Mouse (Mus musculus) midbrain, embryonic 16.5 days (tissue): ENCODE results near the gene Zbtb5. TPM values are rescaled to one million over a fixed set of nuclear protein-coding genes. Genes with fewer than 3 reads are reported as not detected.

Experiments used
- ATAC-seq: fragments of 200-750 bp; cut with Nextera tagmentation; 2 replicates; pipeline ENCODE4 v1.8.0; 2017; ENCODE audit warnings: moderate TSS enrichment
- H3K27ac ChIP-seq: fragments of 300-500 bp; sonication (generic); 2 replicates; pipeline ENCODE4 v1.5.1; 2014; ENCODE audit warnings: mild to moderate bottlenecking, low read length, mixed read lengths
- H3K27me3 ChIP-seq: fragments of 300-500 bp; sonication (generic); 2 replicates; pipeline ENCODE4 v1.6.1; 2014; ENCODE audit warnings: low read depth, low read length, mixed read lengths; ENCODE audit not compliant: control insufficient read depth, insufficient read depth
- H3K36me3 ChIP-seq: fragments of 300-500 bp; sonication (generic); 2 replicates; pipeline ENCODE4 v1.6.1; 2014; ENCODE audit warnings: mild to moderate bottlenecking, low read length, moderate library complexity, mixed read lengths; ENCODE audit not compliant: control insufficient read depth, insufficient read depth
- H3K4me1 ChIP-seq: fragments of 300-500 bp; sonication (generic); 2 replicates; pipeline ENCODE4 v1.6.1; 2014; ENCODE audit warnings: mild to moderate bottlenecking, low read length, mixed read lengths; ENCODE audit not compliant: control insufficient read depth, insufficient read depth
- H3K4me2 ChIP-seq: fragments of 300-500 bp; sonication (generic); 2 replicates; pipeline ENCODE4 v1.6.1; 2014; ENCODE audit warnings: mild to moderate bottlenecking, low read length, mixed read lengths
- H3K4me3 ChIP-seq: fragments of 300-500 bp; sonication (generic); 2 replicates; pipeline ENCODE4 v1.5.1; 2014; ENCODE audit warnings: low read depth, mild to moderate bottlenecking, low read length, moderate library complexity, mixed read lengths
- H3K9ac ChIP-seq: fragments of 300-500 bp; sonication (generic); 2 replicates; pipeline ENCODE4 v1.6.1; 2014; ENCODE audit warnings: low read depth, low read length, mixed read lengths
- H3K9me3 ChIP-seq: fragments of 300-500 bp; sonication (generic); replicated peaks from 2 replicates; pipeline ENCODE4 v1.6.1; 2014; ENCODE audit warnings: mild to moderate bottlenecking, low read length, mixed read lengths; ENCODE audit not compliant: control insufficient read depth, poor library complexity, severe bottlenecking
- WGBS: fragments of 180-500 bp; shearing (Covaris S2); extraction: QIAGEN DNeasy Blood & Tissue Kit; methylation state at CpG from one replicate; pipeline ENCODE4 v1.1.7; 2014; 5-methylcytosine and 5-hydroxymethylcytosine counted together
- polyA plus RNA-seq: library from polyadenylated mRNA; unstranded; fragments of >200 nt; fragmentation: Nextera tagmentation; extraction: Ambion mirVana; gene quantifications from 2 replicates; pipeline ENCODE4 v1.2.1, GENCODE M21; 2015

Gene Zbtb5
- polyA plus RNA-seq, 1 experiment from 2014 or later, result 44.5 TPM

- no peaks in the 10 kb centered on the region for H3K36me3 ChIP-seq
- 9% methylated on average over 3 of the region's 3 CpGs for WGBS
- H3K27me3 ChIP-seq, result no peaks in the 10 kb centered on the region
- no peak overlapping the region for H3K27ac ChIP-seq
- H3K4me1 ChIP-seq, result peaks cover 25% of the 10 kb centered on the region
- no peak for ATAC-seq
- no peaks in the 10 kb centered on the region for H3K9me3 ChIP-seq
- H3K4me3 ChIP-seq, result no peak overlapping the region
- no peak overlapping the region for H3K4me2 ChIP-seq
- H3K9ac ChIP-seq, result no peak overlapping the region
These were observed 3.4 kb upstream of the Zbtb5 start for GRCm38 (mm10) chr4:45015615-45016014.

- H3K27me3 ChIP-seq, result no peaks in the 10 kb centered on the region
- peak overlapping the region; percentile 60 for H3K9ac ChIP-seq
- H3K4me3 ChIP-seq, result peak overlapping the region; percentile 59
- H3K4me1 ChIP-seq, result peaks cover 24% of the 10 kb centered on the region
- H3K36me3 ChIP-seq, result no peaks in the 10 kb centered on the region
- no peak for ATAC-seq
- 6% methylated on average over 2 of the region's 2 CpGs for WGBS
- no peaks in the 10 kb centered on the region for H3K9me3 ChIP-seq
- H3K4me2 ChIP-seq, result peak overlapping the region; percentile 68
- H3K27ac ChIP-seq, result no peak overlapping the region; the same call in 1 of the 2 replicates
These were observed 1.3 kb upstream of the Zbtb5 start for GRCm38 (mm10) chr4:45013537-45013936.

- no peak for ATAC-seq
- Histone ChIP-seq H3K9me3 (no peaks in the 10 kb centered on the region), H3K4me3 (peak overlapping the region; percentile 59), H3K27me3 (no peaks in the 10 kb centered on the region), H3K27ac (peak overlapping the region; percentile 67), H3K9ac (peak overlapping the region; percentile 60), H3K4me2 (peak overlapping the region; percentile 68), H3K4me1 (peaks cover 24% of the 10 kb centered on the region), H3K36me3 (no peaks in the 10 kb centered on the region)
- WGBS, result 1% methylated on average over 13 of the region's 13 CpGs
These were observed 819 bp upstream of the Zbtb5 start for GRCm38 (mm10) chr4:45013031-45013431.

- peak overlapping the region; percentile 59 for H3K4me2 ChIP-seq
- no peaks in the 10 kb centered on the region for H3K9me3 ChIP-seq
- ATAC-seq, result peak; percentile 82
- no peaks in the 10 kb centered on the region for H3K36me3 ChIP-seq
- H3K27ac ChIP-seq, result peak overlapping the region; percentile 96
- no peaks in the 10 kb centered on the region for H3K27me3 ChIP-seq
- H3K4me3 ChIP-seq, result peak overlapping the region; percentile 70
- WGBS, result under 1% methylated on average over 31 of the region's 31 CpGs
- peaks cover 24% of the 10 kb centered on the region for H3K4me1 ChIP-seq
- H3K9ac ChIP-seq, result peak overlapping the region; percentile 88
These were observed 569 bp downstream of the Zbtb5 start for GRCm38 (mm10) chr4:45011581-45012104.

GRCm38 (mm10) chr4:45010806-45011415 is 1.3 kb downstream of the Zbtb5 start:
- H3K36me3 ChIP-seq, result no peaks in the 10 kb centered on the region
- WGBS, result 6% methylated on average over 11 of the region's 11 CpGs
- no peak for ATAC-seq
- H3K27me3 ChIP-seq, result no peaks in the 10 kb centered on the region
- peak overlapping the region; percentile 88 for H3K9ac ChIP-seq
- peak overlapping the region; percentile 96; the same call in 1 of the 2 replicates for H3K27ac ChIP-seq
- peaks cover 24% of the 10 kb centered on the region for H3K4me1 ChIP-seq
- H3K4me2 ChIP-seq, result peak overlapping the region; percentile 59
- peak overlapping the region; percentile 70 for H3K4me3 ChIP-seq
- H3K9me3 ChIP-seq, result no peaks in the 10 kb centered on the region

GRCm38 (mm10) chr4:45005452-45005851 is 6.8 kb downstream of the Zbtb5 start:
- Histone ChIP-seq H3K36me3 (no peaks in the 10 kb centered on the region), H3K9me3 (no peaks in the 10 kb centered on the region), H3K4me2 (no peak overlapping the region), H3K27me3 (no peaks in the 10 kb centered on the region), H3K27ac (no peak overlapping the region), H3K4me3 (no peak overlapping the region), H3K4me1 (peaks cover 10% of the 10 kb centered on the region), H3K9ac (no peak overlapping the region)
- ATAC-seq, result no peak
- 89% methylated on average over 3 of the region's 3 CpGs for WGBS

- no peak overlapping the region for H3K4me3 ChIP-seq
- H3K4me2 ChIP-seq, result no peak overlapping the region
- H3K9ac ChIP-seq, result no peak overlapping the region
- 0 out of 2 replicates have a peak, but pooled peaks cover under 1% of the 10 kb centered on the region for H3K36me3 ChIP-seq
- ATAC-seq, result no peak
- no peaks in the 10 kb centered on the region for H3K4me1 ChIP-seq
- H3K27ac ChIP-seq, result no peak overlapping the region
- H3K27me3 ChIP-seq, result no peaks in the 10 kb centered on the region
- 89% methylated on average over 6 of the region's 6 CpGs for whole genome bisulfite sequencing
- H3K9me3 ChIP-seq, result no peaks in the 10 kb centered on the region
These were observed 12.2 kb downstream of the Zbtb5 start for GRCm38 (mm10) chr4:45000001-45000400.

GRCm38 (mm10) chr4:44998071-44998470 is 14.1 kb downstream of the Zbtb5 start:
- H3K36me3 ChIP-seq, result peaks cover 9% of the 10 kb centered on the region; the same call in 1 of the 2 replicates
- H3K9ac ChIP-seq, result no peak overlapping the region
- WGBS, result 76% methylated on average over 3 of the region's 3 CpGs
- H3K4me1 ChIP-seq, result no peaks in the 10 kb centered on the region
- no peaks in the 10 kb centered on the region for H3K27me3 ChIP-seq
- no peak overlapping the region for H3K27ac ChIP-seq
- no peak overlapping the region for H3K4me2 ChIP-seq
- no peak overlapping the region for H3K4me3 ChIP-seq
- H3K9me3 ChIP-seq, result no peaks in the 10 kb centered on the region
- no peak for ATAC-seq

GRCm38 (mm10) chr4:44994776-44995175 is 17.4 kb downstream of the Zbtb5 start:
- no peak overlapping the region for H3K4me2 ChIP-seq
- ATAC-seq, result 0 out of 2 replicates have a peak, but pooled peaks have one; percentile 30
- peaks cover 13% of the 10 kb centered on the region; the same call in 1 of the 2 replicates for H3K36me3 ChIP-seq
- no peak overlapping the region for H3K9ac ChIP-seq
- no peaks in the 10 kb centered on the region for H3K4me1 ChIP-seq
- no peaks in the 10 kb centered on the region for H3K27me3 ChIP-seq
- no peak overlapping the region for H3K27ac ChIP-seq
- H3K9me3 ChIP-seq, result no peaks in the 10 kb centered on the region
- 84% methylated on average over 18 of the region's 18 CpGs for WGBS
- no peak overlapping the region for H3K4me3 ChIP-seq
